Comparison of ENCODE assay signal across 1 mouse cellular context in the genomic region with DNA sequence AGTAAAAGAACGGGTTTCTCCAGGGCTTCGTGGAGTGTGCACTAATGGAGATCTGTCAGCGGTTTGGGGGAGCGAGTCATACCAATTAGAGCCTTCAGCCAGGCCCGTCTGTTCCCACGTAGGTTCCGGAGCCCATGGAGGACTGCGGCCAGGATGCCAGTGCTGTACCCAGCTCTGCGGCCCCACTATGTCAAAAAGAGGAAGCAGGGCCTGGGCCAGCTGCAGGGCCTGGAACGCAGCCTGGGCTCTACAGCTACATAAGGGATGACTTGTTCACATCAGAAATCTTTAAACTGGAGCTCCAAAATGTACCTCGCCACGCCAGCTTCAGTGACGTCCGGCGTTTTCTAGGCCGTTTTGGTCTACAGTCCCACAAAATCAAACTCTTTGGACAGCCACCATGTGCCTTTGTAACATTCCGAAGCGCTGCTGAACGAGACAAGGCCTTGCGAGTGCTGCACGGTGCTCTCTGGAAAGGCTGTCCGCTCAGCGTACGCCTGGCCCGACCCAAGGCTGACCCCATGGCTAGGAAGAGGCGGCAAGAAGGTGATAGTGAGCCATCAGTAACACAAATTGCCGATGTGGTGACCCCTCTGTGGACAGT.
A peak's percentile ranks its signal among the peaks of the same experiment; 100 is the strongest.
TF ChIP-seq lines count a peak whose summit lies in the region.

No protein-coding gene starts in this region.

TF ChIP-seq in MEL, 35 proteins besides CTCF, POLR2A, EP300 and RAD21:
- TF ChIP-seq E2F4 (IDR thresholded peaks at IDR 0.05; ENCODE audit: borderline replicate concordance, low read depth, low read length): no peak
- TF ChIP-seq MEF2A (IDR thresholded peaks at IDR 0.05; ENCODE audit: extremely low read depth, insufficient replicate concordance, low read depth, low read length, poor library complexity, severe bottlenecking): no peak
- TF ChIP-seq ELF1 (IDR thresholded peaks at IDR 0.05; ENCODE audit: low read depth, low read length): no peak
- TF ChIP-seq UBTF (IDR thresholded peaks at IDR 0.05; ENCODE audit: borderline replicate concordance, insufficient read depth, low read depth, low read length): no peak
- no peak for TF ChIP-seq TAL1 (IDR thresholded peaks at IDR 0.05; ENCODE audit: low read length)
- TF ChIP-seq MAFK (IDR thresholded peaks at IDR 0.05; ENCODE audit: borderline replicate concordance, low read depth, low read length): no peak
- peak; percentile 64 for TF ChIP-seq ETS1 (IDR thresholded peaks at IDR 0.05; ENCODE audit: low read depth, low read length)
- peak; percentile 49 for TF ChIP-seq SIN3A (IDR thresholded peaks at IDR 0.05; ENCODE audit: low read length)
- TF ChIP-seq GATA1 (IDR thresholded peaks at IDR 0.05; ENCODE audit: low read depth, low read length): no peak
- TF ChIP-seq BHLHE40 (IDR thresholded peaks at IDR 0.05; ENCODE audit: borderline replicate concordance, low read depth, low read length): no peak
- peak; percentile 82 for TF ChIP-seq POLR2AphosphoS2 (IDR thresholded peaks at IDR 0.05; ENCODE audit: low read length)
- no peak for TF ChIP-seq RCOR1 (IDR thresholded peaks at IDR 0.05; ENCODE audit: low read depth, low read length)
- peak; percentile 61; the same call in 1 of the 2 replicates for TF ChIP-seq HCFC1 (IDR thresholded peaks at IDR 0.05; ENCODE audit: low read depth, low read length)
- no peak for TF ChIP-seq CHD2 (IDR thresholded peaks at IDR 0.05; ENCODE audit: low read length)
- TF ChIP-seq ZC3H11A (IDR thresholded peaks at IDR 0.05; ENCODE audit: low read depth, low read length): no peak
- 0 out of 2 replicates have a peak, but pooled peaks have one; percentile 10 for TF ChIP-seq TCF12 (IDR thresholded peaks at IDR 0.05; ENCODE audit: low read depth, low read length)
- TF ChIP-seq TBP (IDR thresholded peaks at IDR 0.05; ENCODE audit: low read depth, low read length): peak; percentile 24; the same call in 1 of the 2 replicates
- no peak for TF ChIP-seq MAZ (IDR thresholded peaks at IDR 0.05; ENCODE audit: low read depth, low read length)
- TF ChIP-seq USF1 (IDR thresholded peaks at IDR 0.05; ENCODE audit: low read depth, low read length): no peak
- peak; percentile 87 for TF ChIP-seq ZKSCAN1 (IDR thresholded peaks at IDR 0.05; ENCODE audit: low read depth, low read length)
- TF ChIP-seq MYC (IDR thresholded peaks at IDR 0.05; ENCODE audit: low read depth, low read length): no peak
- no peak for TF ChIP-seq MXI1 (IDR thresholded peaks at IDR 0.05; ENCODE audit: low read depth, low read length)
- 0 out of 2 replicates have a peak, but pooled peaks have one; percentile 21 for TF ChIP-seq CHD1 (IDR thresholded peaks at IDR 0.05; ENCODE audit: low read depth, low read length)
